8 mouse cellular contexts compared by ENCODE assay signal in the genomic region with DNA sequence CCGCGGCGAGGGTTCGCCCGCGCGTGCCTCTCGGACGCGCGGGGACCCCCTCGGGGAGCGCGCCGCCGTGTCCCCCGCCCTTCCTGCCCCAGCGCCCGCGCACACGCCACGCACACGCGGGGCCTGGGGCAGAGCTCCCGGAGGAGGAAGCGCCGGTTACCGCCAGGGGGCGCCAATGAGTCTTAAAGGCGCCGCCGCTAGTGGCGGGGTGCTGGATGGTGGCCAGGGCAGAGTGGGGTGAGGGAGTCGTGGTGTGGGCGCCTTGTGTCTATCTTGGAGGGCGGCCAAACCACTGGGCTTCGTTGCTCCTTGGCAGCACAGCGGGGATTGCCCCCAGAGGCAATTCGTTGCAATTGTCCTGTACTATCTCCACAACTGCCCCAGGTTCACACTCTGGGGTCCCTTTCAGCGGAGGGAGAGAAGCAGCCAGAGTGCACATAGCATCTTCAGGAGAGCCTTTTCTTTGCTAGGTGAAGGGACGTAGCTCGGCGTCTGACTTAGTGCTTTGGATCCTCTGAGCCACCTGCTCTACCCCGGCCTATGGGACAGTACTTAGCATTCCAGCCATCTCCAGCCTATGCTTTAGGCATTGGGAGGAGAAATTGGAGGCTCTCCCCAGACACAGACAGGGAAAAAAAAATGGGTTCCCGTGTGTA. TPM values are rescaled to one million over a fixed set of nuclear protein-coding genes. Genes with fewer than 3 reads are reported as not detected.
DNase-seq lines count a peak whose midpoint lies in the region; ATAC-seq and TF ChIP-seq lines count a peak whose summit lies in the region.

No protein-coding gene starts in this region.

- 2% methylated on average over 45 of the region's 45 CpGs for WGBS in heart, embryonic 11.5 days (ENCODE audit: insufficient replicate concordance)
- 1% methylated on average over 42 of the region's 45 CpGs for WGBS in kidney, embryonic 16.5 days
- 4% methylated on average over 45 of the region's 45 CpGs for whole genome bisulfite sequencing in liver, adult 2 months

- no peak for TF ChIP-seq POLR2A in bone marrow macrophage, adult 2 months (IDR thresholded peaks at IDR 0.05; ENCODE audit: borderline replicate concordance, low read depth, low read length)
- TF ChIP-seq POLR2A in embryonic fibroblast, embryonic 13.5 days (IDR thresholded peaks at IDR 0.05; ENCODE audit: low read depth, low read length): no peak
- TF ChIP-seq POLR2A in liver, adult 2 months (IDR thresholded peaks at IDR 0.05; ENCODE audit: extremely low read depth, insufficient read depth, low read length): no peak

- peaks cover 14% of the 10 kb centered on the region for H3K27me3 ChIP-seq in heart, embryonic 11.5 days (ENCODE audit: control insufficient read depth, insufficient read depth, low read length)
- H3K27me3 ChIP-seq in kidney, embryonic 16.5 days (ENCODE audit: insufficient read depth, low read length): no peaks in the 10 kb centered on the region
- H3K27me3 ChIP-seq in liver, adult 2 months (ENCODE audit: control insufficient read depth, insufficient read depth, low read length): no peaks in the 10 kb centered on the region

- peak; percentile 87 for TF ChIP-seq CTCF in bone marrow macrophage, adult 2 months (IDR thresholded peaks at IDR 0.05; ENCODE audit: low read depth, low read length)
- 0 out of 2 replicates have a peak, but pooled peaks have one; percentile 29 for TF ChIP-seq CTCF in embryonic fibroblast, embryonic 13.5 days (IDR thresholded peaks at IDR 0.05; ENCODE audit: borderline replicate concordance, insufficient read depth, low read length)
- TF ChIP-seq CTCF in liver, adult 2 months (IDR thresholded peaks at IDR 0.05; ENCODE audit: low read depth, low read length): peak; percentile 79

- H3K27ac ChIP-seq in bone marrow macrophage, adult 2 months (ENCODE audit: insufficient read depth, low read depth, low read length): peak overlapping the region; percentile 61
- no peak overlapping the region for H3K27ac ChIP-seq in embryonic fibroblast, embryonic 13.5 days (ENCODE audit: insufficient read depth, low read length)
- H3K27ac ChIP-seq in heart, embryonic 11.5 days (ENCODE audit: low read depth, low read length): no peak overlapping the region
- H3K27ac ChIP-seq in kidney, embryonic 16.5 days (ENCODE audit: low read length): peak overlapping the region; percentile 87
- H3K27ac ChIP-seq in liver, adult 2 months (replicated peaks; ENCODE audit: insufficient read depth, low read depth, low read length): peak overlapping the region; percentile 78

- H3K4me2 ChIP-seq in heart, embryonic 11.5 days: peak overlapping the region; percentile 96
- peak overlapping the region; percentile 95 for H3K4me2 ChIP-seq in kidney, embryonic 16.5 days (replicated peaks; ENCODE audit: low read depth, low read length)

- H3K36me3 ChIP-seq in heart, embryonic 11.5 days (ENCODE audit: control insufficient read depth, insufficient read depth, low read length): no peaks in the 10 kb centered on the region
- no peaks in the 10 kb centered on the region for H3K36me3 ChIP-seq in kidney, embryonic 16.5 days (ENCODE audit: insufficient read depth, low read length)
- no peaks in the 10 kb centered on the region for H3K36me3 ChIP-seq in liver, adult 2 months (ENCODE audit: control insufficient read depth, insufficient read depth, low read length)

- peaks cover 17% of the 10 kb centered on the region; the same call in 1 of the 2 replicates for H3K79me2 ChIP-seq in liver, adult 2 months (ENCODE audit: control insufficient read depth, insufficient read depth, low read length)

- H3K4me1 ChIP-seq in bone marrow macrophage, adult 2 months (ENCODE audit: control insufficient read depth, insufficient read depth, low read length): peaks cover 22% of the 10 kb centered on the region
- no peaks in the 10 kb centered on the region for H3K4me1 ChIP-seq in embryonic fibroblast, embryonic 13.5 days (ENCODE audit: control insufficient read depth, insufficient read depth, low read length)
- peaks cover 20% of the 10 kb centered on the region for H3K4me1 ChIP-seq in heart, embryonic 11.5 days (ENCODE audit: control insufficient read depth, insufficient read depth, low read length)
- H3K4me1 ChIP-seq in kidney, embryonic 16.5 days (ENCODE audit: insufficient read depth, low read length): peaks cover 40% of the 10 kb centered on the region
- H3K4me1 ChIP-seq in liver, adult 2 months (ENCODE audit: control insufficient read depth, insufficient read depth, low read length): peaks cover 10% of the 10 kb centered on the region

- DNase-seq in A20 (ENCODE audit: low read depth, low spot score): peak; percentile 85
- no peak for DNase-seq in liver, adult 2 months (ENCODE audit: extremely low read depth, low read depth, low spot score)
- DNase-seq in spleen, postnatal 36 days (ENCODE audit: low spot score in 2 of 2): peak; percentile 81 to 82

- H3K9ac ChIP-seq in heart, embryonic 11.5 days (ENCODE audit: low read depth, low read length): peak overlapping the region; percentile 87
- peak overlapping the region; percentile 91 for H3K9ac ChIP-seq in kidney, embryonic 16.5 days (replicated peaks; ENCODE audit: low read length)
- peak overlapping the region; percentile 93 for H3K9ac ChIP-seq in liver, adult 2 months (ENCODE audit: low read depth, low read length)

- H3K9me3 ChIP-seq in heart, embryonic 11.5 days (replicated peaks; ENCODE audit: control insufficient read depth, low read length): no peaks in the 10 kb centered on the region
- no peaks in the 10 kb centered on the region for H3K9me3 ChIP-seq in kidney, embryonic 16.5 days (ENCODE audit: low read length)

- peak; percentile 74 for ATAC-seq in heart, embryonic 11.5 days (replicated peaks; ENCODE audit: insufficient number of reproducible peaks, low FRiP score, low TSS enrichment)
- peak; percentile 74 for ATAC-seq in kidney, embryonic 16.5 days (ENCODE audit: low FRiP score, low TSS enrichment)
- ATAC-seq in monocyte, adult 5-6 weeks (replicated peaks; ENCODE audit: insufficient number of reproducible peaks, low FRiP score, low TSS enrichment, poor library complexity, severe bottlenecking): peak; percentile 79

- peak overlapping the region; percentile 72 for H3K4me3 ChIP-seq in bone marrow macrophage, adult 2 months (ENCODE audit: insufficient read depth, low read length)
- peak overlapping the region; percentile 49 for H3K4me3 ChIP-seq in embryonic fibroblast, embryonic 13.5 days (ENCODE audit: insufficient read depth, low read length)
- peak overlapping the region; percentile 85 for H3K4me3 ChIP-seq in heart, embryonic 11.5 days (ENCODE audit: low read depth, low read length)
- peak overlapping the region; percentile 79 for H3K4me3 ChIP-seq in kidney, embryonic 16.5 days (ENCODE audit: low read length)
- peak overlapping the region; percentile 89 for H3K4me3 ChIP-seq in liver, adult 2 months (ENCODE audit: insufficient read depth, low read depth, low read length)

RNA-seq across cellular contexts. Expression of a gene that starts 0.6 kb away (rescaled TPM):
- 23.5 and 28.0 TPM in 2 replicates for polyA plus RNA-seq in bone marrow macrophage, adult 2 months (2012; ENCODE audit: insufficient read depth, insufficient read length, missing spikeins)
- 2.7 and 5.0 TPM in 2 replicates for polyA plus RNA-seq in embryonic fibroblast, embryonic 13.5 days (2011; ENCODE audit: insufficient read length, low read depth, missing spikeins)
- polyA plus RNA-seq in heart, embryonic 11.5 days (2014; fragmentation: Nextera tagmentation; extraction: Ambion mirVana): 3.2 and 3.5 TPM in 2 replicates
- polyA plus RNA-seq in kidney, embryonic 16.5 days (2015; fragmentation: Nextera tagmentation; extraction: Ambion mirVana): 23.9 and 24.5 TPM in 2 replicates
- total RNA-seq in liver, adult 2 months (2014; rRNA removed): 7.9 and 8.3 TPM in 2 replicates
- 21.0 and 22.8 TPM in 2 replicates for polyA plus RNA-seq in liver, adult 2 months (2012; rRNA removed)
- total RNA-seq in monocyte, adult 5-6 weeks (2017): 21.2 to 31.3 TPM (median 22.5 TPM) in 3 replicates

RNA-seq across cellular contexts. Expression of a gene that starts 38.1 kb away (rescaled TPM):
- polyA plus RNA-seq in bone marrow macrophage, adult 2 months (2012; ENCODE audit: insufficient read depth, insufficient read length, missing spikeins): 1.3 TPM in 1 of 2 replicates, not detected in the other
- 2.7 and 3.3 TPM in 2 replicates for polyA plus RNA-seq in embryonic fibroblast, embryonic 13.5 days (2011; ENCODE audit: insufficient read length, low read depth, missing spikeins)
- 21.1 and 23.7 TPM in 2 replicates for polyA plus RNA-seq in heart, embryonic 11.5 days (2014; fragmentation: Nextera tagmentation; extraction: Ambion mirVana)
- polyA plus RNA-seq in kidney, embryonic 16.5 days (2015; fragmentation: Nextera tagmentation; extraction: Ambion mirVana): 29.3 and 32.4 TPM in 2 replicates
- total RNA-seq in liver, adult 2 months (2014; rRNA removed): 0.54 and 1.0 TPM in 2 replicates
- 0.15 and 0.37 TPM in 2 replicates for polyA plus RNA-seq in liver, adult 2 months (2012; rRNA removed)
- total RNA-seq in monocyte, adult 5-6 weeks (2017): 3.3 to 8.5 TPM (median 4.2 TPM) in 3 replicates

RNA-seq across cellular contexts. Expression of a gene that starts 38.2 kb away (rescaled TPM):
- polyA plus RNA-seq in bone marrow macrophage, adult 2 months (2012; ENCODE audit: insufficient read depth, insufficient read length, missing spikeins): 8.0 and 8.1 TPM in 2 replicates
- polyA plus RNA-seq in embryonic fibroblast, embryonic 13.5 days (2011; ENCODE audit: insufficient read length, low read depth, missing spikeins): 4.8 and 5.0 TPM in 2 replicates
- 7.4 and 7.9 TPM in 2 replicates for polyA plus RNA-seq in heart, embryonic 11.5 days (2014; fragmentation: Nextera tagmentation; extraction: Ambion mirVana)
- polyA plus RNA-seq in kidney, embryonic 16.5 days (2015; fragmentation: Nextera tagmentation; extraction: Ambion mirVana): 9.5 and 11.0 TPM in 2 replicates
- total RNA-seq in liver, adult 2 months (2014; rRNA removed): 1.8 and 2.0 TPM in 2 replicates
- 1.2 and 1.6 TPM in 2 replicates for polyA plus RNA-seq in liver, adult 2 months (2012; rRNA removed)
- 15.3 to 22.6 TPM (median 18.9 TPM) in 3 replicates for total RNA-seq in monocyte, adult 5-6 weeks (2017)

RNA-seq across cellular contexts. Expression of a gene that starts 52.2 kb away (rescaled TPM):
- not detected in 2 replicates for polyA plus RNA-seq in bone marrow macrophage, adult 2 months (2012; ENCODE audit: insufficient read depth, insufficient read length, missing spikeins)
- not detected in 2 replicates for polyA plus RNA-seq in embryonic fibroblast, embryonic 13.5 days (2011; ENCODE audit: insufficient read length, low read depth, missing spikeins)
- polyA plus RNA-seq in heart, embryonic 11.5 days (2014; fragmentation: Nextera tagmentation; extraction: Ambion mirVana): not detected in 2 replicates
- polyA plus RNA-seq in kidney, embryonic 16.5 days (2015; fragmentation: Nextera tagmentation; extraction: Ambion mirVana): not detected in 2 replicates
- not detected in 2 replicates for total RNA-seq in liver, adult 2 months (2014; rRNA removed)
- not detected in 2 replicates for polyA plus RNA-seq in liver, adult 2 months (2012; rRNA removed)
- not detected in 3 replicates for total RNA-seq in monocyte, adult 5-6 weeks (2017)

RNA-seq across cellular contexts. Expression of a gene that starts 52.3 kb away (rescaled TPM):
- polyA plus RNA-seq in bone marrow macrophage, adult 2 months (2012; ENCODE audit: insufficient read depth, insufficient read length, missing spikeins): 9.9 and 14.3 TPM in 2 replicates
- 5.4 and 7.0 TPM in 2 replicates for polyA plus RNA-seq in embryonic fibroblast, embryonic 13.5 days (2011; ENCODE audit: insufficient read length, low read depth, missing spikeins)
- 25.2 and 26.4 TPM in 2 replicates for polyA plus RNA-seq in heart, embryonic 11.5 days (2014; fragmentation: Nextera tagmentation; extraction: Ambion mirVana)
- 29.3 and 34.0 TPM in 2 replicates for polyA plus RNA-seq in kidney, embryonic 16.5 days (2015; fragmentation: Nextera tagmentation; extraction: Ambion mirVana)
- total RNA-seq in liver, adult 2 months (2014; rRNA removed): 5.0 and 5.6 TPM in 2 replicates
- polyA plus RNA-seq in liver, adult 2 months (2012; rRNA removed): 11.3 and 11.5 TPM in 2 replicates
- total RNA-seq in monocyte, adult 5-6 weeks (2017): 18.9 to 33.7 TPM (median 25.4 TPM) in 3 replicates

Comparison
In these comparisons a context has a peak if more than half of its experiments do, and no peak if none do; other contexts are left out.
1. H3K27ac ChIP-seq: peak in bone marrow macrophage, adult 2 months (single experiment), kidney, embryonic 16.5 days (single experiment) and liver, adult 2 months (single experiment); none in embryonic fibroblast, embryonic 13.5 days (single experiment) and heart, embryonic 11.5 days (single experiment).
2. CTCF ChIP-seq: peak in every context shown above with its lines; median percentile 87 in bone marrow macrophage, adult 2 months; 79 in liver, adult 2 months; 29 in embryonic fibroblast, embryonic 13.5 days.
3. Peak in every context shown above with its lines, with median percentiles within 50 percentile points of each other: H3K4me3 ChIP-seq, ATAC-seq and H3K9ac ChIP-seq.